Mouse (Mus musculus) neutrophil, adult 59 days (primary cell): ENCODE results near the gene Wdr76. TPM values are rescaled to one million over a fixed set of nuclear protein-coding genes. Genes with fewer than 3 reads are reported as not detected.

Experiments
- total RNA-seq, 2 experiments: library from RNA; stranded (reverse); gene quantifications; 1 replicate in 1 of 2; 2 replicates in 1 of 2; pipeline ENCODE4 v1.2.4; 2023

Wdr76 gene
- total RNA-seq: 10 to 100 TPM; 16.8 to 18.5 TPM

DNA sequence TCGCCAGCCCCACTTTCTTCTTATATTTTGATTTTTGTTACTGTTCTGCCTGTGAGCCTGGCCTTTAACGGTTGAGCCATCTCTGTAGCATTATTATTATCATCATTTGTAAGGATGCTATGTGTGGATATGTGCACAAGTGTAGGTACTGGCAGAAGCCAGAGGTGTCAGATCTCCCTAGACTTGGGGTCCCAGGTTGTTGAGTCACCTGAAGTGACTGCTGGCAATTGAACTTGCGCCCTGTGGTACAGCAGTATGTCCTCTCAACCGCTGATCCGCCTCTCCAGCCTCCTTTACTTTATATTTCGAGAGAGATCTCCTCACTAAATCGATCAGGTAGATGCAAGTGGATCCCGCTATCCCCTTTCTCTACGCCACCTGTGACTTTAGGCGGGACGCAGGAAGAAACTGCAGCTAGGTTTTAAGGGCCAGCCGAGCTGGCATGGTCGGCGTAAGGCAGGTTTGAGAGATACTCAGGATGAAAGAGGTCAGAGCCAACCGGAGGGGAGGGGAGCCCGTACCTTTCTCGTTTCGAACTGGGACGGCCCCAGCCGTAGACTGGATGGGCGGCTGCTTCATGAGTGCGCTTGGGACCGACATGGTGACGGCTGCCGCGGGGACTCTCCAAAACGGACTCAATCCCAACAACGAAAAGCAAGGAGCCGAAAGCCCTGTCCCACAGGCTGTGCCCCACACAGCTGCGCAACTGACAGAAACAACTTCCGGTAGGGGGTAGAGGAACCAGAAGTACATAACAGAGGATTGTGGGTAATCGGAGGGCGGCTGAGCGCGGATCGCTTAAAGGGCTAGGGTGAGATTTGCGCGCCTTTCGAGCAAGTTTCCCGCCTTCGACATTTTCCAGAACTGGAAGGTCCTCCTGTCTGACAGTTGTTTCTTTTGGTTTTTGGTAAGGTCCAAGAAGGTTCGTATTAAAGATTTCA lies at the start of gene Wdr76, which contains the start of gene Mfap1a:
Wdr76 (plus strand) TSS at position 782 of the 941 bp plus-strand sequence.
Mfap1a (minus strand) TSS at position 724 of the 941 bp plus-strand sequence.

DNA sequence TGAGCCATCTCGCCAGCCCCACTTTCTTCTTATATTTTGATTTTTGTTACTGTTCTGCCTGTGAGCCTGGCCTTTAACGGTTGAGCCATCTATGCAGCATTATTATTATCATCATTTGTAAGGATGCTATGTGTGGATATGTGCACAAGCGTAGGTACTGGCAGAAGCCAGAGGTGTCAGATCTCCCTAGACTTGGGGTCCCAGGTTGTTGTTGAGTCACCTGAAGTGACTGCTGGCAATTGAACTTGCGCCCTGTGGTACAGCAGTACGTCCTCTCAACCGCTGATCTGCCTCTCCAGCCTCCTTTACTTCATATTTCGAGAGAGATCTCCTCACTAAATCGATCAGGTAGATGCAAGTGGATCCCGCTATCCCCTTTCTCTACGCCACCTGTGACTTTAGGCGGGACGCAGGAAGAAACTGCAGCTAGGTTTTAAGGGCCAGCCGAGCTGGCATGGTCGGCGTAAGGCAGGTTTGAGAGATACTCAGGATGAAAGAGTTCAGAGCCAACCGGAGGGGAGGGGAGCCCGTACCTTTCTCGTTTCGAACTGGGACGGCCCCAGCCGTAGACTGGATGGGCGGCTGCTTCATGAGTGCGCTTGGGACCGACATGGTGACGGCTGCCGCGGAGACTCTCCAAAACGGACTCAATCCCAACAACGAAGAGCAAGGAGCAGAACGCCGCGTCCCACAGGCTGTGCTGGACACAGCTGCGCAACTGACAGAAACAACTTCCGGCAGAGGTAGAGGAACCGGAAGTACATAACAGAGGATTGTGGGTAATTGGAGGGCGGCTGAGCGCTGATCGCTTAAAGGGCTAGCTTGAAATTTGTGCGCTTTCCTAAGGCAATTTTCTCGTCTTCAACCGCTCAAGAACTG lies 33.0 kb upstream of the Wdr76 start, which contains the start of gene Mfap1b:
Mfap1b (minus strand) TSS at position 767 of the 879 bp plus-strand sequence.

Other genes with a start within 250 kb of the Wdr76 start
- gene Trp53bp1, start 235.3 kb upstream of the Wdr76 start, total RNA-seq: 10 to 100 TPM; 20.1 to 27.0 TPM
- under 1 TPM; 0.11 TPM for gene Map1a, start 217.1 kb upstream of the Wdr76 start, total RNA-seq
- 10 to 100 TPM; 10.7 to 14.3 TPM for gene Ppip5k1, start 151.3 kb upstream of the Wdr76 start, total RNA-seq
- not detected for gene Ckmt1, start 149.0 kb upstream of the Wdr76 start, total RNA-seq
- gene Strc, start 119.6 kb upstream of the Wdr76 start, total RNA-seq: under 1 TPM; 0.11 to 0.42 TPM
- 100 to 1,000 TPM; 134 to 166 TPM for gene Pdia3, start 92.9 kb upstream of the Wdr76 start, total RNA-seq
- under 1 TPM; 0.64 TPM for gene Catsper2, start 92.9 kb upstream of the Wdr76 start, total RNA-seq
- gene Ell3, start 62.4 kb upstream of the Wdr76 start, total RNA-seq: under 1 TPM in 1 of 2 experiments, not detected in 1; 0.42 TPM
- gene Serf2, start 57.5 kb upstream of the Wdr76 start, total RNA-seq: 100 to 1,000 TPM; 376 to 437 TPM
- 10 to 100 TPM; 28.7 to 28.9 TPM for gene Hypk, start 53.4 kb upstream of the Wdr76 start, total RNA-seq
- gene Serinc4, start 49.9 kb upstream of the Wdr76 start, total RNA-seq: under 1 TPM; 0.36 to 0.77 TPM
- gene Mfap1b, start 32.7 kb upstream of the Wdr76 start, total RNA-seq: 10 to 100 TPM; 32.7 to 35.2 TPM
- gene Mfap1a, start 58 bp upstream of the Wdr76 start, total RNA-seq: 10 to 100 TPM; 34.1 to 35.0 TPM